Mouse (Mus musculus) cerebellum, adult 18-20 months (tissue): ENCODE results near the gene Mrap.
A peak's percentile ranks its signal among the peaks of the same experiment; 100 is the strongest.

ENCODE experiments used
- DNase-seq, 2 experiments: peaks; one replicate each; pipeline ENCODE4 v3.0.0; 2021

Gene Mrap

DNA sequence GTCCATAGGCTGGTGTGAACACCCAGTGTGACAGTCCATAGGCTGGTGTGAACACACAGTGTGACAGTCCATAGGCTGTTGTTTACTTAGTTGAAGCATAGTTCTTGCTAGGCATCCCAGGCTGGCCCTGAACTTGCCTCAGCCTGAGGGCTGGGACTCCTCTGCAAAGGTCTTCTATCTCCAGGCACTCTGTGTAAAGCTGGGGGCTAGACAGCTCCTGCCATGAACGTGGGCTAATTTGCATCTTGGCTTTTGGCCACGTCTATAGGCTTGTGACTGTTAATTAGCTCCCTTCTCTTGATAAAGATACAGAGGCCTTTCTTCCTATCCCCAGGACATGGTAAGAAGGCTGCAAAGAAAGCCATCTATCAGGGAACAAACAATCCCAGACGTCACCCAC, 21.3 kb downstream of the Mrap start:
- no peak for DNase-seq

DNA sequence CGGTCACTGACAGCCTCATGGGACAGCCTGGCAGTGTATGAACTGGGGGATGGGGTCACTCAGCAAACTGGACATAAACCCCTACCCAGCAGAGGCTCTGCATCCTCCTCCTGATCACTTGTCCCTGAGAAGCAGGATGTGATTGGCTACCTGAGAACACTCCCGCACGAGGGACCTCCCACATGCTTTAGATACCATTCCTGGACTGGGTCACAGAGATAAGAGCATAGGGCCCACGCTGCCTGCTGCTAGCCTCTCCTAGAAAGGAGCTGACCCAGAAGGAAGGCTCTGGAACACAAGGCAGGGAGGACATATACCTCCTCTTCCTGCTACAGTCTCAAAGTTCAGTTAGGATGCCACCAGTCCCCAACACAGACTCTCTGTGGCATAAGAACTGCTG, 22.5 kb downstream of the Mrap start:
- DNase-seq = no peak

DNA sequence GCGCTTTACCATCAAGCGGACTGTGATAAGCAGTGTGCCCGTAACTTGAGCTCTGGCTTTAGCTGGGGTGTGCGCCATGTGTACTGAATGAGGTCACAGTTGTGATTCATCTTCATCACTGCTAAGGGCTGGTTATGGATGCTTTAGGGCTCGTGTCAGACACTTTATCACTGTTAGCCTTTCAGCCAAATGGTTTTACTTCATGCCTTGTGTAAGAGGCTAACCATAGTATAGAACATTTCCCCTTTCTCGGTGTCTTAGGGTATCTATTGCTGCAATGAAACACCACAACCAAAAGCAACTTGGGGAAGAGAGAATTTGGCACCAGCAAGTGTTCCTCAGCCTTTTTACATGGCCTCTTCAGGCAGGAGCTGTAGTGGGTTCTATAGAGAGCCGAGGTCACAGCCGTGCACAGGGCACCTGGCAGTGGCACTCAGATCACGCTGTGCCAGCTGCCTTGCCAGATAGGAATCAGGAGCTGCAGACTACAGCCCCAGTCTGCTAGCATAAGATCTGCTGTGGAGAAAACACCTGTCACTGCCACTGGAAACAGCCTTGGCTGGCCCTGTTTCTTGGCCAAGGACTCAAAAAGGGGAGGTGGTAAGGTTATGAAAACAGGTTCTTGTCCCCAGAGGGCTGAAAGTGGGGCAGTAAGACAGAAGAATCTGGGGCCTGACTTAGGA, 27.3 kb downstream of the Mrap start:
- no peak for DNase-seq

DNA sequence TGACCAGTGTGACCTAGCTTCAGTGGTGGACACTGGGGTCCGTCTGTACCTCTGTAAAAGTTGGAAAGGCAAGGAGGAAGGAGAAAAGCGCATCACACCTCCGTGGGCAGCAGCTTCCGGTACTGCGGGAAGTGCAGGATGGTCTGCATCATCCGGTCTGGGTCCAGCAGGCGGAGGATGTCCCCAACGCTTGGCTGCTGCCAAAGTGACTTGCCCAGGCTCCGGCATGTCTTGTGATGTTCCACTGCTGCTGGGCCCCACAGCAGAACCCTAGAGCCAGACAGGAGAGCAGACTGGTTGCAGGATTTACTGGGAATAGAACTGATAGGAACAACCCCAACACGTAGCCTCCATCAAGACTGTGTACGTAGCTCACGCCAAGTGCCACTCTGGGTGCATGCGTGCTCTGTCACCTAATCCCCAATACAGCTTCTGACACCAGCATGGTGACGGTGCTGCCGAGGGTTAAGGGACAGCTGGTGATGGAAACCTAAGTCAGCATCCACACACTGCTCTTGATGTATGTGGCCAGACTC, 29.0 kb downstream of the Mrap start:
- no peak for DNase-seq

- DNase-seq = no peak
Measured at GRCm38 (mm10) chr16:90774216-90774615, 36.2 kb downstream of the Mrap start.

- no peak for DNase-seq
Measured at GRCm38 (mm10) chr16:90774646-90775045, 36.6 kb downstream of the Mrap start.

DNA sequence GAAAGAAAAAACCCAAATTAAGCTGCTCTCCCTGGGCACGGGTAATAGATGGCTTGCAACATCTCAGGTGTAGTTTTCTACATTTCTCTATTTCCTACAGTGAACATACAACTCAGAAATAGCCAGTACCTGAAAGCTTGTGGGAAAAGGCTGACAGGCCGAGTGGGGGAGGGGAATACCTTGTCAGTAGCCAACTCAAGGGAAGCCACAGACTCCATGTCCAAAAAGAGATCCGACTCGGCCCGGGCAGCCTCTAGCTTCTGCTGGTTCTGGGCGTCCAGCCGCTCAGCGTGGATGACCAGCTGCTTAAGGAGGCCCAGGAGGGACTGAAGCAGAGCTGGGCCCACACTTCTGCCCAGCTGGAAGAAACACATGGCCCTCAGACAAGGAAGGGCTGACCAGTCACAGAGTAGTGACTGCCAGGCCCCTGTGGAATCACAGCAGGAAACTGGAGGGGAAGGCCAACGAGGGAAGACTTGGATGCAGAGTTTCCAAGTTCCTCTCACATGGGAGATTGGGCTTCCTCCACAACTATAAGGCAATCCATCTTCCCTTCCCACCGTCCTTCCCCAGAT, 38.0 kb downstream of the Mrap start:
- DNase-seq = no peak

GRCm38 (mm10) chr16:90779783-90780182, 41.8 kb downstream of the Mrap start:
- DNase-seq = no peak

GRCm38 (mm10) chr16:90783302-90783701, 45.3 kb downstream of the Mrap start:
- no peak for DNase-seq

- DNase-seq = no peak
Measured at GRCm38 (mm10) chr16:90785257-90785656, 47.2 kb downstream of the Mrap start.

GRCm38 (mm10) chr16:90788580-90788979, 50.6 kb downstream of the Mrap start:
- no peak for DNase-seq

DNA sequence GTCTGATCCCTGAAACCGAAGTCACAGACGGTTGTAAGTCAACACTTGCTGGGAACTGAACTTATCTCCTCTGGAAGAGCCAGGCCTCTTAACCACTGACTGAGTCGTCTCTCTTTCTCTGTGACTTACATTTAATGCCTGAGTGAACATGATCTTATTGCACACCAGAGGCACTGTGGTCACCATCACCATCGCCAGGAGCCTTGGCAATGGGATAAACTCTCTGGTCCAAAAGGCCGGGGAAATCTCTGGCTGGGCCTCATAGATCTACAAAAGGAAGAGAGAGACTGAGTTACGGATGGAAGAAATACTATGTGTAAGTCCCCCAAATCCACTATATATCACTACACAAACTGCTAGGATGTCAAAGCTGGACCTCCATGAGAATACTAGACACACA, 52.9 kb downstream of the Mrap start:
- DNase-seq = no peak

- no peak for DNase-seq
Measured at GRCm38 (mm10) chr16:90792066-90792465, 54.1 kb downstream of the Mrap start.

GRCm38 (mm10) chr16:90792500-90792899, 54.5 kb downstream of the Mrap start:
- DNase-seq = peak; percentile 15 to 16

- no peak for DNase-seq
Measured at GRCm38 (mm10) chr16:90794708-90795107, 56.7 kb downstream of the Mrap start.

DNA sequence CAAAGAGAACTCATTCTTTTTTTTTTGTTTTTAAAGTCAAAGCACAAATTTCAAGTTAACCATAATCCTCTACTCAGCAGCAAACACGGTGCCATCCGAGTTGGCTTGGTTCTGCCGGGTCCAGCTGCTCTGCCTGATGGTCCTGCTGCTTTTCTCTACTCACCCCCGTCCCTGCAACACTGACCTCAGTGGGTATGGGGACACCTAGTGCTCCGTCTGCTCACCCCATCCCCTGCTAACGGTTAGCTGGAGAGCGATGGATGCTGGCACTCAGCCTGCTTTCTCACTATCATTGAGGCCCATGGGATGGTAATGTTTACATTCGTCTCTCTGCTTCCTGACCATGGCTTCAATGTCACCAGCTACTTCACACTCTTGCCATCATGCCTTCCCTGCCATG, 60.4 kb downstream of the Mrap start:
- no peak for DNase-seq

- DNase-seq = no peak
Measured at GRCm38 (mm10) chr16:90798848-90799247, 60.8 kb downstream of the Mrap start.
